Mouse (Mus musculus) thymus, postnatal 0 days (tissue): ENCODE measurements around the gene Gm42791. TPM values are rescaled to one million over a fixed set of nuclear protein-coding genes. Genes with fewer than 3 reads are reported as not detected.

ENCODE experiments used
- DNase-seq: peaks from one replicate; pipeline ENCODE4 v3.0.0-alpha.2; 2015; ENCODE audit warnings: low spot score
- polyA plus RNA-seq: library from polyadenylated mRNA; unstranded; fragments of >200 nt; fragmentation: Nextera tagmentation; extraction: Ambion mirVana; gene quantifications from 2 replicates; pipeline ENCODE4 v1.2.1, GENCODE M21; 2015

The Gm42791 gene
- polyA plus RNA-seq, 1 experiment from 2014 or later: 0.79 TPM

GRCm38 (mm10) chr5:148954314-148955060 is 40.5 kb downstream of the Gm42791 start:
- DNase-seq: no peak

GRCm38 (mm10) chr5:148953098-148953497 is 41.8 kb downstream of the Gm42791 start:
- DNase-seq: no peak

DNA sequence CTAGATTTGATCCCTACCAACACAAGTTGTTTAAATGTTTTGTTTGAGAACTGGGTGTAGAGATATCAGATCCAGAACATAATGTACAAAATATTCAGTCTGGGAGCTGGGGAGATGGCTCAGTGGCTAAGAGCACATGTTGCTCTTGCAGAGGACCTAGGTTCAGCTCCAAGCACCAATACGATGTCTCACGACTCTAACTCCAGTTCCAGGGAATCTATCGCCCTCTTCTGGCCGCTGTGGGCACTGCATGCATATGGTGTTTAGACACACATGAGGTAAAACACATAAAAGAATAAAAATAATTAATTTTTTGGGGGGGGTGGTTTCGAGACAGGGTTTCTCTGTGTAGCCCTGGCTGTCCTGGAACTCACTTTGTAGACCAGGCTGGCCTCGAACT is 42.5 kb downstream of the Gm42791 start:
- peak; percentile 59 for DNase-seq

DNA sequence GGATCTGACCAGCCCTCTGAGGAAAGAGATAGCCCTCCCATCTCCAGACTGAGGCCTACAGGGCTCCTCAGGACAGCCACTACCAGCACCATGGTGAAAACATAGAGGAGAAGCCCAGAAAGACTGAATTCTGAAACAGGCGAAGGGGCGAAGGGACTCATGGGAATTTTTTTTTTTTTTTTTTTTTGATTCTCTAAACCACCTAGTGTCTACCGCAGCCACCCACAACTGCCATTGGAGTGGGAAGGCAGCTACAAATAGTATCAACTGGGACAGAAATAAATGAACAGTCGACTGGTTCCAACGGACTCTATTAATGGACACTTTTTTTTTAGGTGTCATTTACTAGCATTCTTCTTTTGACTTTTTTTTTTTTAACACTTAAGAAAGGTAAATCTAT is 43.6 kb downstream of the Gm42791 start:
- DNase-seq: no peak

GRCm38 (mm10) chr5:148950064-148950463 is 44.9 kb downstream of the Gm42791 start:
- no peak for DNase-seq

DNA sequence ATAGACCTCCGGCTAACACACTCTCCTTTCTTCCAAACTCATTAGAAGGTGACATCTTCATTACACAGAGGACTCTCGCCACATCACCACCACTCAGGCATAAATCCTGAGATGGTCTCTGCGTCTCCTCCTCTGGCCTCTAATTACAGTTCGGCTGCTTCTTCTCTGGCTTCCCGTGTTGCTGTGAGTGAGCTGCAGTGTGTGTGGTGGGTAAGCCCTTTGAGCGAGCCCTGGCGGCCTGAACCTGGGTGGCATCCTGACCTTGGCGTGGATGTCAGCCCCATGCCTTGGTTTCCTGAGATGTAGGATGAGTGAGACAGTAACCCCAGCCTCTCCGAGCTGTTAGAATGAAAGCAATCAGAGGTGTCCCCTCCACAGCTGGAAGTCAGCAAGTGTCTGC is 46.4 kb downstream of the Gm42791 start:
- DNase-seq: no peak

DNA sequence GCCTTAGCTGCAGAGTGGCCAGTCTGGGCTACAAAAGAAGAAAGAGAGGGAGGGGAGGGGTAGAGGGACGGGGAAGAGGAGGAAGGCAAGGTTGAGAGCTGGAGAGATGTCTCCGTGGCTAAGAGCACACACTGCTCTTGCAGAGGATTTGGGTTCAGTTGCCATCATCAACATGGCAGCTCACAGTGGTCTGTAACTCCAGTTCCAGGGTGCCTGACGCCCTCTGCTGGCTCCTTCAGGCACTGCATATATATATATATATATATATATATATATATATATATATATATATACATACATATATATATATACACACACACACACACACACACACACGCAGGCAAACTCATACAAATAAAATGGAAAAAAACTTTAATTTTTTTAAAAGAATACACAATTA is 47.5 kb downstream of the Gm42791 start:
- no peak for DNase-seq

DNA sequence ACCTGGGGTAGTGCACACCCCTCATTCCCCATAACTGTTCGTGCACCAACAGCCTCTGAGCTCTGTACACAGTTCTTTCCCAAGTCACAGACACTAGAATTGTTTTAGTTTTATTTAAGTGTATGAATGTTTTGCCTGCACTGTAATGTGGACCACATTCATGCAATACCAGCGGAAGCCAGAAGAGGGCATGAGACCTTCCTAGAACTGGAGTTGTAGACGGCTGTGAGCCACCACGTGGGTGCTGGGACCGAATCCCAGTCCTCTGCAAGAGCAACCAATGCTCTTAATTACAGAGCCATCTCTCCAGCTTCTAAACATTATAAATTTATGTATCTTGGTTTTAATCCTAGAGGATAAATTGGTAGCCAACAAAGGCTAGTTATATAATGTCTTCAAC is 48.2 kb downstream of the Gm42791 start:
- no peak for DNase-seq

DNA sequence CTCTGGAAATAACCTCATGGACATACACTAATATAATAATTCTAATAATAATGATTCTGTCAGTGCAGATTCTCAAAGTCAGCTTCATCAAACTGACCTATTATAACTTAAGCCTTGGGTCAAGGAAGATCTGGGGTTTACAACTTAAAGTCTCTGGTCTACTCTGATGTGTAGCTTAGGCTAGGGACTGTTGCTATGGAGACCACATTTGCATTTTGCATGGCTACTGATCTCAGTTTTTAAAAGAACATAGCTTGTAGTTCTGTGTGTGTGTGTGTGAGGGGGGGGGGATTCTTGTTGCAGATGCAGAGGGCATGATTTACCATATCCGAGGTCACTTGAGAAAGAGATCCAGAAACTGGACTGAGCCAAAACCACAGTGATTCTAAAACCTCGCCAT is 49.2 kb downstream of the Gm42791 start:
- no peak for DNase-seq

- DNase-seq: no peak
These were observed 50.9 kb downstream of the Gm42791 start for GRCm38 (mm10) chr5:148944024-148944423.

DNA sequence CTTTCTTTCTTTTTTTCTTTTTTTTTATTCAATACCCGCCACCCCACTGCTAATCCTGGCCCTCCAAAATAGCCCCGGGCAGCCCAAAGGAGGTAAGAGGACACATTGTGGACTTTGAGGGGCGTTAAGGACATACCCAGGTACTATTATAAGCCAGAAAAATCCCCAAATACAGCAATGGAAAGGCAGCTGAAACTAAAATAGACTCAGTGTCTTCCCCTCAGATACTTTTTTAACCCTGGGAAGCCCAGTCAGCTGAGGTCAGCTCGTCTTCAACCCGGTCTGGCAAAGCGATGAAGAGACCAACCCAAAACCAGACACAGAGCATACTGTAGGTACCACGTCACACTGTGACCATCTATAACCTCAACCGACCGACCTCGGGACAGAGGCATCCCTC is 51.5 kb downstream of the Gm42791 start:
- DNase-seq: no peak

DNA sequence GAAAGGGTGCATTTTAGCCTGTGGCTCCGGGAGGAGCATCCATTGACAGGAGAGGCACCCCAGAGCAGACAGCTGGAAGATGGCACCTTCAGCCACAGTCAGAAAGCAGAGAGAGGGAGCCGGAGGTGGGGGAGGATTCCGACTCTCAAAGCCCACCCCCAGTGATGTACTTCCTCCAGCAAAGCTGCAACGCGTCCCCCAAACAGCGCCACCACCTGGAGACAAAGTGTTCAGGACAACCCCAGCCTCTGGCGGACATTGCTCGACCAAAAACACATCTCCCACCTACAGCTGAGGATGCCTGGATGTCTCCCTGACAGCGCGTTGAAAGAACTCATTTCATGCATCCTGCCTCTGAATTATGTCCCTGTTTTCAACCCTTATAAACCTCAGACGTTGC is 52.0 kb downstream of the Gm42791 start:
- DNase-seq: no peak

- no peak for DNase-seq
These were observed 52.6 kb downstream of the Gm42791 start for GRCm38 (mm10) chr5:148942305-148942704.

DNA sequence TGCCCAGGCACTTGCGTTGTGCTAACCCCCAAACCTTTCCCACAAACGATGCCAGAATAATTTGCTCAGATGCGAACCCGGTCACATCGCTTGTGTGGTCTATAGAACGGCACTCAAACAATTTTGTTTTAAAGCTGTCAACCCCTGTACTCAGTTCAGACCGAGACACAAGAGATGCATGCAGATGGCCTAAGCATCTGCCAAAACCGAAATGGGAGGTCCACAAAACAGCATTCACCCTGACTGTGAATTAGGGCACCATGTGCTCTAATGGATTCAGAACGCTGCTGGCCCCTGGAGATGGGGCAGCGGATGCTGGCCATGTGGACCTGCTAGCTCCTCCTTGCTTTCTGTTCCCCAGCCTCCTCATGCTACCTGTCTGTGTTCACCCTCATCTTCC is 53.1 kb downstream of the Gm42791 start:
- no peak for DNase-seq

- DNase-seq: no peak
These were observed 55.0 kb downstream of the Gm42791 start for GRCm38 (mm10) chr5:148939948-148940382.

DNA sequence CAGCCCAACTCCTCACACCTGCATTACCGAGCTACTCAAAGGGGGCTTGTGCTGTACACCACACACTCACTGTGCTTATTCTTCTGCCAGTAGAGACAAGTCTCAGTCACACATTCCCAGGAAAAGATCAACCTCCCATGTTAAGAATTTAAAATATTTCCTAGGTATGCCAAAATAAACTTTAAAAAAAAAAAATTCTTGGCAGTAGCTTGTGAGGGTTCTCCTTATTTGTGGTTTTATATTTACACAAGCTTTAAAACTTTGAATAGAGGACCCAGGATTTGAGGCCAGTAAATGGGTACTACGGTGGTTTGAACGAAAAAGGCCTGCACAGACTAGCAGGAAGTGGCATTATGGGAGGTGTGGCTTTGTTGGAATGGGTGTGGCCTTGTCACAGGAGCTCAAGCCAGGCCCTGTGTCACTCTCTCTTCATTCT is 58.4 kb downstream of the Gm42791 start:
- no peak for DNase-seq

DNA sequence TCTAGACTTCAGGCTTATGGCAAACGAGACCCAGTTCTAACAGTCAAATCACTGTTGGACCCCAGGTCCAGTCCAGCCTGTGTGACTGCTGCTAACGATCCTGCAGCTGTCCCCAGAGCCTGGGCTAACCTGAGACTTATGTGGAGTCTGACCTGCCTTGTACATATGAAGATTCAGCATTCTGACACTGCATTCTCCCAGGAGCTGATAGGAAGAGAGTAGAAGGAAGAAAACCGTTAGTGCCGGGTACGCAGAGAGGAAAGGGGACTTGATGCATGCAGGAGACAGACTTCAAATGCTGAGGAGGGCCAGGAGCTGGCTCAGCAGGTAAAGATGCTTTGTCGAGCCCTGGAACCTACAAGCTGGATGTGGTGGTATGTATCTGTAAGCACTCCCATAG is 59.1 kb downstream of the Gm42791 start:
- no peak for DNase-seq

GRCm38 (mm10) chr5:148935071-148935821 is 59.7 kb downstream of the Gm42791 start:
- no peak for DNase-seq

DNA sequence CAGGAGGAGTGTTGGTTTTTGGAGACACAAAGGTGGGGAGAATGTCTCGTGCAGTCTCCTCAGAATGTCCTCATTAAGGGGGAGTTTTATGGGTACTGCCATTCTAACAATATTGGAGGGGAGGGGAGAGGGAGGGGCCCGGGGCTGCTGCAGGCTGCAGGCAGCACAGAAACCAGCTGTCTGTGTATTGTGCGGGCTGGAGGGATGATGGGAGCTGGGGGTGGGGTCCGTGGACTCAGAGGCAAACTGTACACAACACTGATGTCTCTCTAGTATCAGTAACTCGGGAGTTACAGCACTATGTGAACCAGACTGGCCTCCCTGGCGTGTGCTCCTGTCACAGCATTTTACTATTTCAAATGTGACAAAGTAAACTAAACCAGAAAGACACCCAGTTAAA is 60.5 kb downstream of the Gm42791 start:
- no peak for DNase-seq

- DNase-seq: no peak
These were observed 61.2 kb downstream of the Gm42791 start for GRCm38 (mm10) chr5:148933767-148934166.

DNA sequence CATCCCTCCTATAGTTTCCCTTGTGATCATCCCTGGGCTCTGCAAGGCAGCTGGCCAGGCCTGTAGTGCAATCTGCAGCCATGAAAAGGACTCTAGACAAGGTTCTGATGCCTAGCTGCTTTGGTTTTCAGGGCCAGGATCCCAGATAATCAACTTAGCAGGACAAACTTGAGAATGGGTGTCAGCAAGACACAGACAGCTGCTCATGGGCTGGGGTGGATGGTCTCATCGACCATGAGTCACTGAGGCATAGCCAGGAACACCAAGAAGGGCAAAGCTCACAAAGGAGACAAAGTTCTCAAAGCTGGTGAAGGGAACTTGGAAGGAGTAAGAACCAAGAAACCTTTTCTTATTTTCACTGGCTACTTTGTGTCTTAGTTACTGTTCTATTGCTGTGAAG is 63.6 kb downstream of the Gm42791 start:
- DNase-seq: no peak

DNA sequence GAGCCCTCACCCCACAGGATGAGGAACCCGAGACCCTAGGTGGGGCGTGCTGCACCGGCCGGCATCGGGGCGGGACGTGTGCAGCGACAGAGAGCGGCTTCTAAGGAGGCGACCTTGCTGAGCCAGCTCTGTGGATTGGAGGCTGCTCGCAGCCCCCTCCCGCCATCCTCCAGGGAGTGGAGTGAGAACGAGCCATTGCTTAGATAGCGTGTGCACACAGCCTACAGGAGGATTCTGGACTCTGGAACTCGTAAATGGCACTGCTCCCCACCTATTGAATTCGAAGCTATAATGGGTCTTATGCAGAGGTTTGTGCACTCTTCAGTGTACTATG is 65.9 kb downstream of the Gm42791 start, which contains the start of gene Katnal1:
Gene Katnal1 (minus strand): TSS at position 205 of the 334 bp plus-strand sequence.
- no peak for DNase-seq
